Mouse (Mus musculus): ENCODE measurements around the gene Cacng7.

The Cacng7 gene

GRCm38 (mm10) chr7:3302556-3303275, 30.0 kb upstream of the Cacng7 start:
- DNase-seq (ENCODE audit: low spot score), result no peak

GRCm38 (mm10) chr7:3303276-3303781, 29.4 kb upstream of the Cacng7 start:
- DNase-seq (ENCODE audit: low spot score), result peak; percentile 17

- no peak for DNase-seq (ENCODE audit: low spot score)
These were observed 29.0 kb upstream of the Cacng7 start for GRCm38 (mm10) chr7:3303789-3304188.

GRCm38 (mm10) chr7:3304298-3304697, 28.5 kb upstream of the Cacng7 start:
- peak; percentile 13 for DNase-seq (ENCODE audit: low spot score)

GRCm38 (mm10) chr7:3306400-3306799, 26.4 kb upstream of the Cacng7 start:
- no peak for DNase-seq (ENCODE audit: low spot score)

- no peak for DNase-seq (ENCODE audit: low spot score)
These were observed 24.1 kb upstream of the Cacng7 start for GRCm38 (mm10) chr7:3308646-3309045.

GRCm38 (mm10) chr7:3310233-3310632, 22.5 kb upstream of the Cacng7 start:
- DNase-seq (ENCODE audit: low spot score), result no peak

- DNase-seq (ENCODE audit: low spot score), result no peak
These were observed 19.2 kb upstream of the Cacng7 start for GRCm38 (mm10) chr7:3313571-3313970.

GRCm38 (mm10) chr7:3314121-3314520, 18.6 kb upstream of the Cacng7 start:
- no peak for DNase-seq (ENCODE audit: low spot score)

- no peak for DNase-seq (ENCODE audit: low spot score)
These were observed 15.1 kb upstream of the Cacng7 start for GRCm38 (mm10) chr7:3317704-3318103.

GRCm38 (mm10) chr7:3320856-3321255, 11.9 kb upstream of the Cacng7 start:
- DNase-seq (ENCODE audit: low spot score), result no peak

GRCm38 (mm10) chr7:3323826-3324225, 8.9 kb upstream of the Cacng7 start:
- DNase-seq (ENCODE audit: low spot score), result no peak

- DNase-seq (ENCODE audit: low spot score), result no peak
These were observed 4.8 kb upstream of the Cacng7 start for GRCm38 (mm10) chr7:3327961-3328360.

- peak; percentile 44 for DNase-seq (ENCODE audit: low spot score)
These were observed 2.8 kb upstream of the Cacng7 start for GRCm38 (mm10) chr7:3329776-3330546.

- DNase-seq (ENCODE audit: low spot score), result no peak
These were observed 1.6 kb upstream of the Cacng7 start for GRCm38 (mm10) chr7:3331171-3331570.

- DNase-seq (ENCODE audit: low spot score), result no peak
These were observed 1.1 kb upstream of the Cacng7 start for GRCm38 (mm10) chr7:3331581-3332223.

GRCm38 (mm10) chr7:3332224-3332615, 535 bp upstream of the Cacng7 start:
- no peak for DNase-seq (ENCODE audit: low spot score)

- DNase-seq (ENCODE audit: low spot score), result no peak
These were observed 787 bp downstream of the Cacng7 start for GRCm38 (mm10) chr7:3333542-3333941.

GRCm38 (mm10) chr7:3336412-3336811, 3.7 kb downstream of the Cacng7 start:
- DNase-seq (ENCODE audit: low spot score), result no peak

- no peak for DNase-seq (ENCODE audit: low spot score)
These were observed 5.7 kb downstream of the Cacng7 start for GRCm38 (mm10) chr7:3338286-3338935.

GRCm38 (mm10) chr7:3339010-3339409, 6.3 kb downstream of the Cacng7 start:
- DNase-seq (ENCODE audit: low spot score), result no peak

- DNase-seq (ENCODE audit: low spot score), result no peak
These were observed 11.1 kb downstream of the Cacng7 start for GRCm38 (mm10) chr7:3343861-3344260.

All from T-cell, adult 2 months (primary cell).